Mouse (Mus musculus) stomach, embryonic 15.5 days (tissue): ENCODE measurements around the gene Pet100. TPM values are rescaled to one million over a fixed set of nuclear protein-coding genes. Genes with fewer than 3 reads are reported as not detected.
A peak's percentile ranks its signal among the peaks of the same experiment; 100 is the strongest.

Source experiments
- ATAC-seq: fragments of 200-750 bp; cut with Nextera tagmentation; 2 replicates; pipeline ENCODE4 v1.8.0; 2017; ENCODE audit warnings: low read depth, moderate number of reproducible peaks, moderate TSS enrichment; ENCODE audit not compliant: insufficient read depth, low FRiP score
- H3K27ac ChIP-seq: fragments of 300-500 bp; sonication (generic); 2 replicates; pipeline ENCODE4 v1.5.1; 2015; ENCODE audit warnings: mild to moderate bottlenecking, inconsistent platforms
- H3K27me3 ChIP-seq: fragments of 300-500 bp; sonication (generic); replicated peaks from 2 replicates; pipeline ENCODE4 v1.6.1; 2015; ENCODE audit warnings: inconsistent platforms
- H3K36me3 ChIP-seq: fragments of 300-500 bp; sonication (generic); 2 replicates; pipeline ENCODE4 v1.6.1; 2015; ENCODE audit warnings: inconsistent platforms
- H3K4me1 ChIP-seq: fragments of 300-500 bp; sonication (generic); 2 replicates; pipeline ENCODE4 v1.6.1; 2015; ENCODE audit warnings: inconsistent platforms
- H3K4me2 ChIP-seq: fragments of 300-500 bp; sonication (generic); 2 replicates; pipeline ENCODE4 v1.6.1; 2015; ENCODE audit warnings: mild to moderate bottlenecking, inconsistent platforms
- H3K4me3 ChIP-seq: fragments of 300-500 bp; sonication (generic); replicated peaks from 2 replicates; pipeline ENCODE4 v1.5.1; 2015; ENCODE audit warnings: inconsistent platforms
- H3K9ac ChIP-seq: fragments of 300-500 bp; sonication (generic); 2 replicates; pipeline ENCODE4 v1.6.1; 2015; ENCODE audit warnings: inconsistent platforms
- H3K9me3 ChIP-seq: fragments of 300-500 bp; sonication (generic); 2 replicates; pipeline ENCODE4 v1.6.1; 2016; ENCODE audit warnings: inconsistent platforms
- WGBS: fragments of 180-500 bp; shearing (Covaris S2); methylation state at CpG from one replicate; pipeline ENCODE4 v1.1.7; 2015; 5-methylcytosine and 5-hydroxymethylcytosine counted together
- polyA plus RNA-seq: library from polyadenylated mRNA; unstranded; fragments of >200 nt; fragmentation: Nextera tagmentation; extraction: Ambion mirVana; gene quantifications from 2 replicates; pipeline ENCODE4 v1.2.1, GENCODE M21; 2015

The Pet100 gene
- polyA plus RNA-seq, 1 experiment from 2014 or later = 98.6 TPM

DNA sequence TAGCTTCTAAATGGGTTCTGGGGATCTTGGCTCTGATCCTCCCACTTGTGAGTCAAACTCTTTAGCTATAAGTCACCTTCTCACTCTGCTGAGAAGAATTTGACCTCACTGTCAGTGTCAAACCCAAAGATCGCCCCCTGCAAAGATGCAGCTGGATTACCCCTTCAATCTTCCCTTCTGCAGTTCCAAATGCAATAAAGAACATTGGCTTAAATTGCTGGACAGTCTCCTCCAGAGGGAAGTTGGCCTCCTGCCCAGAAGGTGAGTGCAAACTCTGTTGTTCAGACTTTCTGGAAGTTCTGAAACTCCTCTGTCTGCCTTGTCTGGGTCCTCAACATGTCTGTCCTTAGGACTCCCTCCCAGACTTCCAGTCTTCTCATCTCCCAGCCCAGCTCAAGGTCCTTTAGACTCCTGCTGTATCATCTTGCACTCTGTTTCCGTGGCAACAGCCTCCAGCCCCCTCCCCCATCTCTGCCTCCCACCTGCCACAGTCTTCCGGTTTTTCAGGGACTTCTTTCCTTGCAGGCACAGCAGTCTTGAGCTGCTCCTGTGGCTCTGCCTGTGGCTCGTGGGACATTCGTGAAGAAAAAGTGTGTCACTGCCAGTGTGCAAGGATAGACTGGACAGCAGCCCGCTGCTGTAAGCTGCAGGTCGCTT lies 35.5 kb downstream of the Pet100 start:
- H3K27ac ChIP-seq = no peak overlapping the region
- no peak overlapping the region for H3K9ac ChIP-seq
- H3K4me2 ChIP-seq = no peak overlapping the region
- ATAC-seq = no peak
- no peak overlapping the region for H3K4me3 ChIP-seq
- H3K9me3 ChIP-seq = no peaks in the 10 kb centered on the region
- WGBS = 21% methylated on average over 7 of the region's 7 CpGs
- H3K4me1 ChIP-seq = no peaks in the 10 kb centered on the region
- H3K27me3 ChIP-seq = no peaks in the 10 kb centered on the region
- H3K36me3 ChIP-seq = no peaks in the 10 kb centered on the region

DNA sequence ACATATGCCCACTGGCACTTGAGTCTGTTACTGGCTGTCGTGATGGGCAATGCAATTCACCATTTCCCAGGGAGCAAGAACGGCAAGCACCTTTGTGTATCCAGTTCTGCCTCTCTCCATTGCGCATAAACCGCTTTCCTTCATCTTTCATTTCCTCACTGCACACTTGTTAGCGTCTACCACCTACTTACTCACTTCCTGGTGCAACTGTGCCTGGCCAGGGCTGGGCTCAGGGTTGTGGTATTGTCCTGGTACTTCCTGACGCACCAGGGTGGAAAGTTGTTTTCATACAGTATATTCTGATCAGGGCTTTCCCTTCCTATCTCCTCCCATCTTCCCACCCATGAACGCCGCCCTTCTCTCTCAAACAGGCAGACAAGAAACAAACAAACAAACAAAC lies 39.5 kb downstream of the Pet100 start:
- no peaks in the 10 kb centered on the region for H3K27me3 ChIP-seq
- no peaks in the 10 kb centered on the region for H3K9me3 ChIP-seq
- no peak overlapping the region for H3K27ac ChIP-seq
- WGBS = 73% methylated on average over 8 of the region's 8 CpGs
- no peak overlapping the region for H3K4me3 ChIP-seq
- no peak; the same call in 1 of the 2 replicates for ATAC-seq
- H3K4me2 ChIP-seq = no peak overlapping the region
- no peaks in the 10 kb centered on the region for H3K36me3 ChIP-seq
- H3K9ac ChIP-seq = no peak overlapping the region
- no peaks in the 10 kb centered on the region for H3K4me1 ChIP-seq

DNA sequence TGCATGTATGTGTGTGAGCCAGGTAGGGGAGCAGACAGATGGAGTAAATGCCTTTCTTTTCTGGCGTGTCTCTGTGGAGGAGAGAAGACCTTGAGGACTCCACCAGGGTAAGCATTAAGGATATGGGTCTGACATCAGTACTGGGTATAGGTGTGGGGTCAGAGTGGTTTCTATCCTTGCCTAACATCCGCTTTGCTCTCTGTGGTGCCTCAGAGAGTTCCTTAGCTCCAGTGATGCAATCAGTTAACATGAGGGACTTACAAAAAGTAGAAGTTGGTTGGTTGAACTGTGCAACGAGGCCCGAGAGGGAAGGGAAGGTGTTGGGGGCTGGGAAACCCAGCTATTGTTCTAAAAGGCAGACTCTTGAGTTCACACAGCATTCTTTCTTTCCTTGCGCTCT lies 43.1 kb downstream of the Pet100 start:
- ATAC-seq = no peak
- no peak overlapping the region for H3K4me3 ChIP-seq
- H3K9me3 ChIP-seq = no peaks in the 10 kb centered on the region
- no peaks in the 10 kb centered on the region for H3K4me1 ChIP-seq
- no peak overlapping the region for H3K27ac ChIP-seq
- H3K4me2 ChIP-seq = no peak overlapping the region
- H3K36me3 ChIP-seq = no peaks in the 10 kb centered on the region
- H3K9ac ChIP-seq = no peak overlapping the region
- H3K27me3 ChIP-seq = no peaks in the 10 kb centered on the region
- WGBS = 56% methylated on average over 5 of the region's 5 CpGs

DNA sequence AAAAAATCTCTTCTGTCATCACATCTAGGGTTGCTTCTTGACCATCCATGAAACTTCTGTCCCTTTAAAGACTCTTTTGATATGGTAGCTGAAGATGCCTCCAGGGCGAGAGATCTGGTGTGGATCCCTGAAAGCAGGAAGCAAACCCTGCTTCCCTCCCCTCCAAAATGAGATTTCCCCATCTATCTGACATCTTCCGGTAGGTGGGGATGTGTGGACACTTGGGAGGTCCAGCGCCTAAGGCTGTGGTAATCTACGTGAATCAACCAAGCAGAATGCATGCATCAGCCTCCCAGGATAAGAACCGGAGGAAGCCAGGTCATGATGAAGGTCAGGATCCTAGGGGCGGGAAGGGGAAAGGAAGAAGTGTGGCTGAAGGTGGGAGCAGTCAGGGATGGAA lies 44.2 kb downstream of the Pet100 start, which contains the start of gene Mcemp1:
Mcemp1 (plus strand) TSS at position 248 of the 400 bp plus-strand sequence.
- no peaks in the 10 kb centered on the region for H3K4me1 ChIP-seq
- no peaks in the 10 kb centered on the region for H3K27me3 ChIP-seq
- H3K9ac ChIP-seq = no peak within 1 kb of the TSS
- H3K27ac ChIP-seq = no peak within 1 kb of the TSS; the same call in 1 of the 2 replicates
- H3K4me3 ChIP-seq = no peak within 1 kb of the TSS
- ATAC-seq = no peak
- no peaks in the 10 kb centered on the region for H3K9me3 ChIP-seq
- H3K36me3 ChIP-seq = no peaks in the 10 kb centered on the region
- 69% methylated on average over 6 of the region's 6 CpGs for WGBS
- H3K4me2 ChIP-seq = no peak within 1 kb of the TSS

DNA sequence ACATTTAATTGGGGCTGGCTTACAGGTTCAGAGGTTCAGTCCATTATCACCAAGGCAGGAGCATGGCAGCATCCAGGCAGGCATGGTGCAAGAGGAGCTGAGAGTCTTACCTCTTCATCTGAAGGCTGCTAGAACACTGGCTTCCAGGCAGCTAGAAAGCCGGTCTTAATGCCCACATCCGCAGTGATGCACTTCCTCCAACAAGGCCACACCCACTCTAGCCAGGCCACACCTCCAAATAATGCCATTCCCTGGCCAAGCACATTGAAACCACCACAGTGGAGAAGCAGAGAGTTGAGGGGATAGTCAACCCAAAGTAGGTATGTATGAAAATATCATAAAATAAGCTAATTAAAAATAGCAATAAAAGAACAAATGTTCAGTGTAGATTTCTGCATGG lies 49.0 kb downstream of the Pet100 start:
- Histone ChIP-seq H3K27me3 (no peaks in the 10 kb centered on the region), H3K4me1 (no peaks in the 10 kb centered on the region), H3K4me3 (no peak overlapping the region), H3K36me3 (no peaks in the 10 kb centered on the region), H3K4me2 (no peak overlapping the region), H3K27ac (no peak overlapping the region), H3K9ac (no peak overlapping the region), H3K9me3 (no peaks in the 10 kb centered on the region)
- ATAC-seq = no peak
- 77% methylated on average over 2 of the region's 2 CpGs for WGBS

DNA sequence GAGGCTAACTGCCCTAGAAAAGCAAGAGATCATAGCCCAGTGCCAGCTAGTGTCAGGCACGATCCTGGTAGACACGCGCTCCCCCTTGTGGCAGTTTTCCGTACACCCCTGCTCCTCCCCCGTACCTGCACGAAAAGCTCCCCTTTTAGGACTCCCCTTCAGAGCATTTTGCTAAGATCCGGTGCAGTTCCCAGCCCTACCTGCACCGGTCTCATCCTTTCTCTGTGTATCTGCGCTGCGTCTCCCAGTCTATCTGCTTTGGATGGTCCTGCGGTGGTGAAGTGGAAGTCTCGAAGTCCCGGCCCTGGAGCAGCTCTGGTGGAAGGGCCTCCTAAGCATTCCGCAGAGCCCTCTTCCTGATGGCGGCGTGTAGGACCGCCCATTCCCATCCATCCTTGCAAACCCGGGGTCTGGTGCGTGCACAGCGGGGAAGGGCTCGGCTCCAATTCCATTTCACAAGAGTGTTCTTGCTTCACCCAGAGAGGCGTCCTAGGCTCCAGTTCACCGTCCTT lies 50.7 kb downstream of the Pet100 start, which contains the start of gene Fcor:
Fcor (minus strand) TSS at position 383 of the 512 bp plus-strand sequence.
- Histone ChIP-seq H3K36me3 (no peaks in the 10 kb centered on the region), H3K27ac (peak within 1 kb of the TSS; percentile 59; the same call in 1 of the 2 replicates), H3K9me3 (no peaks in the 10 kb centered on the region), H3K9ac (peak within 1 kb of the TSS; percentile 40; the same call in 1 of the 2 replicates), H3K4me3 (peak within 1 kb of the TSS; percentile 63), H3K4me2 (peak within 1 kb of the TSS; percentile 91), H3K4me1 (no peaks in the 10 kb centered on the region), H3K27me3 (no peaks in the 10 kb centered on the region)
- peak; percentile 77 for ATAC-seq
- under 1% methylated on average over 23 of the region's 23 CpGs for WGBS

DNA sequence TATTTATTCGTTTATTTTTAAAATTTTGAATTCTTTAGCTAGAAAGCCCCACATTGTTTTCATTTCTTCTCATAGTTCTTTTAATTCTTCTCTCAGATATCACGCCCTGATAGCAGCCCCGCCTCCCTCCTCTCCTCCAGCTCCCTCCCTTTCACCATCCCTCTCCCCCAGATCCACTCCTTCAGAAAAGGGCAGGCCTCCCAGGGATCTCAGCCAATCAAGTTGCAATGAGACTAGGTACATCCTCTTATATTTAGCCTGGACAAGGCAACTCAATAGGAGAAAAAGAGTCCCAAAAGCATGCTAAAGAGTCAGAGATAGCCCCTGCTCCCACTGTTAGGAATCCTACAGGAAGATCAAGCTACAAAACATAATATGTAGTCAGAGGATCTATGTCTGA lies 53.3 kb downstream of the Pet100 start:
- H3K27ac ChIP-seq = no peak overlapping the region
- 47% methylated on average over 3 of the region's 3 CpGs for WGBS
- ATAC-seq = no peak

More for the DNA sequence above, 53.3 kb downstream of the Pet100 start:
- Histone ChIP-seq H3K9me3 (no peaks in the 10 kb centered on the region), H3K9ac (no peak overlapping the region), H3K4me1 (peaks cover 11% of the 10 kb centered on the region; the same call in 1 of the 2 replicates), H3K27me3 (no peaks in the 10 kb centered on the region), H3K4me3 (no peak overlapping the region), H3K4me2 (no peak overlapping the region), H3K36me3 (peaks cover 11% of the 10 kb centered on the region)

Other genes with a start within 250 kb of the Pet100 start
- gene Arhgef18, start 228.5 kb upstream of the Pet100 start, polyA plus RNA-seq = 9.0 and 10.2 TPM in 2 replicates
- 10.7 and 10.8 TPM in 2 replicates for gene Pex11g, start 153.9 kb upstream of the Pet100 start, polyA plus RNA-seq
- not detected in 2 replicates for gene Tex45, start 150.7 kb upstream of the Pet100 start, polyA plus RNA-seq
- 34.5 and 38.6 TPM in 2 replicates for gene Zfp358, start 128.4 kb upstream of the Pet100 start, polyA plus RNA-seq
- gene Mcoln1, start 121.1 kb upstream of the Pet100 start, polyA plus RNA-seq = 47.7 and 48.5 TPM in 2 replicates
- gene Pnpla6, start 106.2 kb upstream of the Pet100 start, polyA plus RNA-seq = 27.9 and 35.5 TPM in 2 replicates
- 1.8 and 2.7 TPM in 2 replicates for gene C330021F23Rik, start 53.6 kb upstream of the Pet100 start, polyA plus RNA-seq
- 16.7 and 17.2 TPM in 2 replicates for gene Camsap3, start 34.3 kb upstream of the Pet100 start, polyA plus RNA-seq
- gene Xab2, start 232 bp upstream of the Pet100 start, polyA plus RNA-seq = 48.9 and 49.2 TPM in 2 replicates
- gene Pcp2, start 4.0 kb downstream of the Pet100 start, polyA plus RNA-seq = 0.17 TPM in 1 of 2 replicates, not detected in the other
- 105 and 118 TPM in 2 replicates for gene Stxbp2, start 9.4 kb downstream of the Pet100 start, polyA plus RNA-seq
- gene Retn, start 34.2 kb downstream of the Pet100 start, polyA plus RNA-seq = 0.15 TPM in 1 of 2 replicates, not detected in the other
- 2.9 and 3.2 TPM in 2 replicates for gene Mcemp1, start 44.2 kb downstream of the Pet100 start, polyA plus RNA-seq
- gene Fcor, start 50.8 kb downstream of the Pet100 start, polyA plus RNA-seq = 10.3 and 11.3 TPM in 2 replicates
- 35.0 and 36.3 TPM in 2 replicates for gene Trappc5, start 54.8 kb downstream of the Pet100 start, polyA plus RNA-seq
- gene Fcer2a, start 72.6 kb downstream of the Pet100 start, polyA plus RNA-seq = 0.17 and 0.22 TPM in 2 replicates
- 0.35 TPM in 1 of 2 replicates, not detected in the other for gene Clec4g, start 99.1 kb downstream of the Pet100 start, polyA plus RNA-seq
- gene Cd209a, start 127.4 kb downstream of the Pet100 start, polyA plus RNA-seq = 0.21 and 0.35 TPM in 2 replicates
- 0.06 TPM in 1 of 2 replicates, not detected in the other for gene Cd209e, start 232.8 kb downstream of the Pet100 start, polyA plus RNA-seq